Mouse (Mus musculus): ENCODE data around the gene Ttc26.

Gene Ttc26

DNA sequence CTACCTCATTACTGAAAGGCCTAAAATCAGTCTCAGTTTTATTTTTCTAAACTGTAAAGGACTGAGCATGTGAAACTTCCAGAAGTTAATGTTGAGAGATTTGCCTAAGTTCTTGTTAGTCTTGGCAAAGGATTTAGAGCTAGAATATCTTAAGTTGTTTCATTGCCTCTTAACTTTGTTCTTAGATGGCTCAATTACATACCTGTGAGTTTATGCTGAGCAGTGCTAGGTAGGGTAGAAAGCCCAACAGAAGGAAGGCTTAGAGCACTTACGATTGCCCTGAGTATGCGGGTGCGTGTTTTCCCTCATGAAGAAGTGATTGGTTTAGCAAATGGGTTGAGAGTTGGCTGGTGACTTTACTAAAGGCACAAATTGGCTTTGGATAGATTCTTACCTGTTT is 76.8 kb downstream of the Ttc26 start:
- peak; percentile 3 for DNase-seq

DNA sequence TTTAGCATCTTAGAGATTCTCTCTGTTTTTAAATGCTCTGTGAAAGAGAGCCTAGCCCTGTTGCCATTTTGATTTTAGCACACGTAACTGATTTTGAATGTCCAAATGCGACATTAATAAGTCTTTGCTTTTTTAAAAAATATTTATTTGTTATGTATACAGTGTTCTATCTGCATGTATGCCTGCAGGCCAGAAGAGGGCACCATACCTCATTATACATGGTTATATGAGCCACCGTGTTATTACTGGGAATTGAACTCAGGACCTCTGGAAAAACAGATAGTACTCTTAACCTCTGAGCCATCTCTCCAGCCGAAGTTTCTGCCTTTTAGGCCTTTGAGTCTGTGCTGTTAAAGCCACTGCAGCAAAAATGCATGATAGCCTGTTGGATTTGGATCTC is 88.3 kb downstream of the Ttc26 start:
- DNase-seq: no peak

Measured in lung, postnatal 36 days (tissue).